In the genomic region with DNA sequence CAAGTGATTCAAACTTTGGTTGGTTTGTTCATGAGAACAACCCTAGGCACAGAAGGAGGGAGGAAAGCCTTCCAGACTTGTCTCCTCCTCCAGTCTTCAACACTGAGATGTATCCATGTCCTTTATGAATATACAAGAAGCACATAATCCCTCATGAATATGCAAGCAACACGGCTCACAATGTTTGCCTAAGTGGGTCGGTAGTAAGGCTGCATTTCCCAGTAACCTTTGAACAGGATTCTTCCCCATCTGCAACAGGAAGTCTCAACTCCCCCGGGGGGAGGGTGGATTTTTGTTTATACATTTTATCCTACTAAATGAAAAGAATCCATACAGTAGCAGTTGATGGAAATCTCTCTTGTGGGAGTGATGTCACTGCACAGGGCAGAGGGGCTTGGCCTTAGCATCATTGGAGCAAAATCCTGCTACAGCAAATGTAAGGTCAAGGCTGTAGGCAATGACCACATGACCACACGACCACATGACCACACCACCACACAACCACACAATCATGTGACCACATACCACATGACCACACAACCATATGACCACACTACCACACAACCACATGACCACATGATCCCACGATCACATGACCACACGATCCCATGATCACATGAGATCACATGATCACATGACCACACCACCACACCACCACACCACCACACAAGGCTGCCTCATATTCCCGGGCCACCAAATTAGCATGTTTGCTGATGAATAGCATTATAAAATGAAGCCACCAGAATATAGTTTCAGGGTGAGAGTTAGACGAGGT, we compare ENCODE assay signal across 18 mouse cellular contexts. TPM values are rescaled to one million over a fixed set of nuclear protein-coding genes. Genes with fewer than 3 reads are reported as not detected.
DNase-seq lines count a peak whose midpoint lies in the region; ATAC-seq and TF ChIP-seq lines count a peak whose summit lies in the region.
"Had no signal": no experiment of that assay in that cellular context is flagged by ENCODE, and none has a peak within 500 bp of the region (broad histone marks: within the 10 kb centered on the region; RNA-seq: fewer than 3 reads in every experiment).

No protein-coding gene starts in this region.

- H3K9me3 ChIP-seq in forebrain, embryonic 11.5 days (ENCODE audit: control insufficient read depth, low read length), result no peaks in the 10 kb centered on the region; the same call in 1 of the 2 replicates
- H3K9me3 ChIP-seq in forebrain, embryonic 10.5 days, result peaks cover 8% of the 10 kb centered on the region; the same call in 1 of the 2 replicates
- H3K9me3 ChIP-seq in lung, embryonic 15.5 days, result 0 out of 2 replicates have a peak, but pooled peaks cover 5% of the 10 kb centered on the region
- no peaks in the 10 kb centered on the region for H3K9me3 ChIP-seq in midbrain, embryonic 14.5 days (ENCODE audit: control insufficient read depth, low read length)
- no peaks in the 10 kb centered on the region for H3K9me3 ChIP-seq in neural tube, embryonic 15.5 days (replicated peaks)
- H3K9me3 ChIP-seq: neural tube, embryonic 12.5 days had no signal

- TF ChIP-seq POLR2A in lung, adult 2 months (IDR thresholded peaks at IDR 0.05; ENCODE audit: borderline replicate concordance, extremely low read depth, low read depth, low read length), result no peak
- TF ChIP-seq POLR2A in bone marrow macrophage, adult 2 months (IDR thresholded peaks at IDR 0.05; ENCODE audit: borderline replicate concordance, low read depth, low read length), result no peak

- H3K9ac ChIP-seq in forebrain, embryonic 11.5 days (ENCODE audit: low read length), result no peak overlapping the region
- no peak overlapping the region for H3K9ac ChIP-seq in lung, embryonic 15.5 days
- no peak overlapping the region for H3K9ac ChIP-seq in midbrain, embryonic 14.5 days (replicated peaks; ENCODE audit: low read length)
- no peak overlapping the region for H3K9ac ChIP-seq in neural tube, embryonic 15.5 days (replicated peaks)
- H3K9ac ChIP-seq: neural tube, embryonic 12.5 days had no signal

- no peaks in the 10 kb centered on the region for H3K4me1 ChIP-seq in forebrain, embryonic 11.5 days (replicated peaks; ENCODE audit: control insufficient read depth, insufficient read depth, low read length)
- H3K4me1 ChIP-seq in forebrain, embryonic 10.5 days, result no peaks in the 10 kb centered on the region
- peaks cover 15% of the 10 kb centered on the region for H3K4me1 ChIP-seq in lung, embryonic 15.5 days
- peaks cover 3% of the 10 kb centered on the region; the same call in 1 of the 2 replicates for H3K4me1 ChIP-seq in lung, adult 2 months (ENCODE audit: control insufficient read depth, insufficient read depth, low read length)
- peaks cover 9% of the 10 kb centered on the region for H3K4me1 ChIP-seq in bone marrow macrophage, adult 2 months (ENCODE audit: control insufficient read depth, insufficient read depth, low read length)
- peaks cover 9% of the 10 kb centered on the region; the same call in 1 of the 2 replicates for H3K4me1 ChIP-seq in midbrain, embryonic 14.5 days (ENCODE audit: control insufficient read depth, insufficient read depth, low read length)
- no peaks in the 10 kb centered on the region for H3K4me1 ChIP-seq in neural tube, embryonic 15.5 days
- H3K4me1 ChIP-seq: neural tube, embryonic 12.5 days had no signal

- H3K27ac ChIP-seq in forebrain, embryonic 11.5 days (ENCODE audit: low read depth, low read length), result no peak overlapping the region
- no peak overlapping the region for H3K27ac ChIP-seq in forebrain, embryonic 10.5 days
- H3K27ac ChIP-seq in lung, embryonic 15.5 days, result peak overlapping the region; percentile 56; the same call in 1 of the 2 replicates
- peak overlapping the region; percentile 68 for H3K27ac ChIP-seq in bone marrow macrophage, adult 2 months (ENCODE audit: insufficient read depth, low read depth, low read length)
- peak overlapping the region; percentile 61 for H3K27ac ChIP-seq in midbrain, embryonic 14.5 days (replicated peaks; ENCODE audit: low read depth, low read length)
- no peak overlapping the region for H3K27ac ChIP-seq in neural tube, embryonic 15.5 days (replicated peaks)
- H3K27ac ChIP-seq: neural tube, embryonic 12.5 days had no signal

- H3K27me3 ChIP-seq in forebrain, embryonic 11.5 days (ENCODE audit: control insufficient read depth, insufficient read depth, low read length), result no peaks in the 10 kb centered on the region
- H3K27me3 ChIP-seq in forebrain, embryonic 10.5 days (ENCODE audit: poor library complexity, severe bottlenecking), result no peaks in the 10 kb centered on the region
- no peaks in the 10 kb centered on the region for H3K27me3 ChIP-seq in lung, embryonic 15.5 days
- no peaks in the 10 kb centered on the region for H3K27me3 ChIP-seq in midbrain, embryonic 14.5 days (ENCODE audit: control insufficient read depth, insufficient read depth, low read length)
- H3K27me3 ChIP-seq in neural tube, embryonic 15.5 days (replicated peaks), result no peaks in the 10 kb centered on the region
- H3K27me3 ChIP-seq: neural tube, embryonic 12.5 days had no signal

- 75% methylated on average over 8 of the region's 8 CpGs for WGBS in forebrain, embryonic 11.5 days
- 89% methylated on average over 8 of the region's 8 CpGs for WGBS in forebrain, embryonic 10.5 days
- 67% methylated on average over 8 of the region's 8 CpGs for WGBS in lung, embryonic 15.5 days
- WGBS in lung, adult 2 months, result 68% methylated on average over 8 of the region's 8 CpGs
- 63% methylated on average over 8 of the region's 8 CpGs for WGBS in midbrain, embryonic 14.5 days
- 77% methylated on average over 8 of the region's 8 CpGs for WGBS in neural tube, embryonic 15.5 days

- peak; percentile 39; the same call in 1 of the 2 replicates for ATAC-seq in forebrain, embryonic 11.5 days (replicated peaks; ENCODE audit: low FRiP score)
- no peak for ATAC-seq in lung, embryonic 15.5 days (ENCODE audit: borderline replicate concordance, extremely low read depth, low FRiP score, low TSS enrichment)
- ATAC-seq in midbrain, embryonic 14.5 days (ENCODE audit: low FRiP score, low TSS enrichment), result peak; percentile 58; the same call in 1 of the 2 replicates
- no peak for ATAC-seq in neural tube, embryonic 15.5 days (ENCODE audit: low FRiP score)

- no peak overlapping the region for H3K4me2 ChIP-seq in forebrain, embryonic 11.5 days (ENCODE audit: low read depth, low read length, severe bottlenecking)
- H3K4me2 ChIP-seq in lung, embryonic 15.5 days, result no peak overlapping the region
- H3K4me2 ChIP-seq in midbrain, embryonic 14.5 days (ENCODE audit: low read length), result no peak overlapping the region
- no peak overlapping the region for H3K4me2 ChIP-seq in neural tube, embryonic 15.5 days
- H3K4me2 ChIP-seq: neural tube, embryonic 12.5 days had no signal

- H3K36me3 ChIP-seq in forebrain, embryonic 11.5 days (ENCODE audit: control insufficient read depth, insufficient read depth, low read length), result no peaks in the 10 kb centered on the region
- H3K36me3 ChIP-seq in forebrain, embryonic 10.5 days (replicated peaks), result no peaks in the 10 kb centered on the region
- H3K36me3 ChIP-seq in lung, embryonic 15.5 days, result no peaks in the 10 kb centered on the region
- H3K36me3 ChIP-seq in midbrain, embryonic 14.5 days (ENCODE audit: control insufficient read depth, insufficient read depth, low read length), result no peaks in the 10 kb centered on the region
- no peaks in the 10 kb centered on the region for H3K36me3 ChIP-seq in neural tube, embryonic 15.5 days
- H3K36me3 ChIP-seq: neural tube, embryonic 12.5 days had no signal

- no peak for DNase-seq in forebrain, embryonic 11.5 days (ENCODE audit: low spot score)
- no peak for DNase-seq in forebrain, embryonic 10.5 days (ENCODE audit: extremely low spot score, low spot score)
- DNase-seq in lung, adult 2 months, result no peak
- peak; percentile 69 for DNase-seq in midbrain, embryonic 14.5 days
- no peak for DNase-seq in adrenal gland, postnatal 36 days
- DNase-seq: B cell, adult 2 months; cerebellum, adult 11 months; heart, postnatal 4 days; kidney, postnatal 4 days; liver; lung, postnatal 36 days had no signal

- no peak overlapping the region for H3K4me3 ChIP-seq in forebrain, embryonic 11.5 days (ENCODE audit: low read depth, low read length)
- H3K4me3 ChIP-seq in forebrain, embryonic 10.5 days, result no peak overlapping the region
- no peak overlapping the region for H3K4me3 ChIP-seq in lung, embryonic 15.5 days
- no peak overlapping the region for H3K4me3 ChIP-seq in lung, adult 2 months (replicated peaks; ENCODE audit: extremely low read depth, low read depth, low read length)
- no peak overlapping the region for H3K4me3 ChIP-seq in bone marrow macrophage, adult 2 months (ENCODE audit: insufficient read depth, low read length)
- H3K4me3 ChIP-seq in midbrain, embryonic 14.5 days (replicated peaks; ENCODE audit: low read depth, low read length), result no peak overlapping the region
- no peak overlapping the region for H3K4me3 ChIP-seq in neural tube, embryonic 15.5 days (replicated peaks)
- H3K4me3 ChIP-seq: neural tube, embryonic 12.5 days had no signal

- TF ChIP-seq CTCF in lung, adult 2 months (IDR thresholded peaks at IDR 0.05; ENCODE audit: insufficient read depth, low read length), result no peak
- no peak for TF ChIP-seq CTCF in bone marrow macrophage, adult 2 months (IDR thresholded peaks at IDR 0.05; ENCODE audit: low read depth, low read length)

RNA-seq across cellular contexts. Expression of gene Tuba3b, which starts 38.7 kb away (rescaled TPM):
- not detected in 2 replicates for polyA plus RNA-seq in forebrain, embryonic 11.5 days (2014; fragmentation: Nextera tagmentation; extraction: Ambion mirVana)
- not detected in 2 replicates for polyA plus RNA-seq in forebrain, embryonic 10.5 days (2016; fragmentation: Nextera tagmentation; extraction: Ambion mirVana)
- polyA plus RNA-seq in lung, embryonic 15.5 days (2015; fragmentation: Nextera tagmentation; extraction: Ambion mirVana), result not detected in 2 replicates
- polyA plus RNA-seq in lung, adult 2 months (2012; rRNA removed), result 0.08 and 0.16 TPM in 2 replicates
- 0.31 TPM in 1 of 2 replicates, not detected in the other for polyA plus RNA-seq in bone marrow macrophage, adult 2 months (2012; ENCODE audit: insufficient read depth, insufficient read length, missing spikeins)
- polyA plus RNA-seq in midbrain, embryonic 14.5 days (2014; fragmentation: Nextera tagmentation; extraction: Ambion mirVana), result 0.12 TPM in 1 of 2 replicates, not detected in the other
- not detected in 2 replicates for polyA plus RNA-seq in neural tube, embryonic 15.5 days (2015; fragmentation: Nextera tagmentation; extraction: Ambion mirVana)
- total RNA-seq in adrenal gland, postnatal 36 days (2021), result not detected
- total RNA-seq: gastrocnemius, adult 18-20 months had no signal
- polyA plus RNA-seq: cortical plate, adult 2 months; intestine, embryonic 14.5 days; neural tube, embryonic 12.5 days had no signal

RNA-seq across cellular contexts. Expression of gene Lmntd1, which starts 40.1 kb away (rescaled TPM):
- 0.31 and 0.33 TPM in 2 replicates for polyA plus RNA-seq in forebrain, embryonic 11.5 days (2014; fragmentation: Nextera tagmentation; extraction: Ambion mirVana)
- 0.15 and 0.37 TPM in 2 replicates for polyA plus RNA-seq in forebrain, embryonic 10.5 days (2016; fragmentation: Nextera tagmentation; extraction: Ambion mirVana)
- polyA plus RNA-seq in lung, embryonic 15.5 days (2015; fragmentation: Nextera tagmentation; extraction: Ambion mirVana), result 0.97 and 1.9 TPM in 2 replicates
- 1.7 and 4.5 TPM in 2 replicates for polyA plus RNA-seq in lung, adult 2 months (2012; rRNA removed)
- polyA plus RNA-seq in bone marrow macrophage, adult 2 months (2012; ENCODE audit: insufficient read depth, insufficient read length, missing spikeins), result not detected in 2 replicates
- 0.76 and 1.3 TPM in 2 replicates for polyA plus RNA-seq in midbrain, embryonic 14.5 days (2014; fragmentation: Nextera tagmentation; extraction: Ambion mirVana)
- polyA plus RNA-seq in neural tube, embryonic 15.5 days (2015; fragmentation: Nextera tagmentation; extraction: Ambion mirVana), result 0.63 TPM in 2 replicates
- under 1 TPM; 0.33 to 0.56 TPM for total RNA-seq in adrenal gland, postnatal 36 days (2021)
- total RNA-seq: gastrocnemius, adult 18-20 months had no signal

Comparison
In these comparisons a context has a peak if more than half of its experiments do, and no peak if none do; other contexts are left out.
1. ATAC-seq: peak in forebrain, embryonic 11.5 days (single experiment) and midbrain, embryonic 14.5 days (single experiment); none in lung, embryonic 15.5 days (single experiment) and neural tube, embryonic 15.5 days (single experiment).
2. H3K27ac ChIP-seq: peak in lung, embryonic 15.5 days (single experiment), bone marrow macrophage, adult 2 months (single experiment) and midbrain, embryonic 14.5 days (single experiment); none in forebrain, embryonic 11.5 days (single experiment), forebrain, embryonic 10.5 days (single experiment) and neural tube, embryonic 15.5 days (single experiment).